Mouse (Mus musculus): ENCODE data around the gene Nhp2. TPM values are rescaled to one million over a fixed set of nuclear protein-coding genes. Genes with fewer than 3 reads are reported as not detected.
"Not testable (repeated sequence)": the region's sequence is repeated elsewhere in the genome, so short reads cannot be mapped to it uniquely, and the experiment has no call there.

The Nhp2 gene
- polyA plus RNA-seq, 1 experiment: 34.3 TPM

- Histone ChIP-seq H3K4me3 (ENCODE audit: extremely low read depth, insufficient read depth, insufficient read length) (no peak overlapping the region), H3K27me3 (ENCODE audit: control insufficient read depth, insufficient read depth, low read length) (no peaks in the 10 kb centered on the region), H3K36me3 (ENCODE audit: control insufficient read depth, insufficient read depth, low read length) (peaks cover 36% of the 10 kb centered on the region), H3K27ac (ENCODE audit: insufficient read depth, low read length) (no peak overlapping the region), H3K4me1 (ENCODE audit: control insufficient read depth, insufficient read depth, insufficient read length) (no peaks in the 10 kb centered on the region)
- TF ChIP-seq POLR2A (IDR thresholded peaks at IDR 0.05; ENCODE audit: low read depth, low read length): no peak
- no peak for TF ChIP-seq CTCF (IDR thresholded peaks at IDR 0.05; ENCODE audit: extremely low read depth, insufficient read depth, insufficient read length, insufficient replicate concordance)
- no peak for DNase-seq (ENCODE audit: low read depth in 1 of 2, low spot score in 2 of 2)
- WGBS: 80% methylated on average over 7 of the region's 7 CpGs
Measured at GRCm38 (mm10) chr11:51622971-51623491, 3.5 kb downstream of the Nhp2 start.

GRCm38 (mm10) chr11:51625187-51625820 lies 5.8 kb downstream of the Nhp2 start:
- Histone ChIP-seq H3K4me3 (ENCODE audit: extremely low read depth, insufficient read depth, insufficient read length) (no peak overlapping the region), H3K4me1 (ENCODE audit: control insufficient read depth, insufficient read depth, insufficient read length) (no peaks in the 10 kb centered on the region), H3K36me3 (ENCODE audit: control insufficient read depth, insufficient read depth, low read length) (peaks cover 40% of the 10 kb centered on the region), H3K27ac (ENCODE audit: insufficient read depth, low read length) (no peak overlapping the region), H3K27me3 (ENCODE audit: control insufficient read depth, insufficient read depth, low read length) (no peaks in the 10 kb centered on the region)
- 87% methylated on average over 5 of the region's 5 CpGs for WGBS
- DNase-seq (ENCODE audit: low read depth in 1 of 2, low spot score in 2 of 2): no peak
- TF ChIP-seq CTCF (IDR thresholded peaks at IDR 0.05; ENCODE audit: extremely low read depth, insufficient read depth, insufficient read length, insufficient replicate concordance): no peak
- no peak for TF ChIP-seq POLR2A (IDR thresholded peaks at IDR 0.05; ENCODE audit: low read depth, low read length)

GRCm38 (mm10) chr11:51627425-51627824 lies 7.9 kb downstream of the Nhp2 start:
- Histone ChIP-seq H3K27ac (ENCODE audit: insufficient read depth, low read length) (no peak overlapping the region), H3K4me1 (ENCODE audit: control insufficient read depth, insufficient read depth, insufficient read length) (peaks cover 3% of the 10 kb centered on the region; the same call in 1 of the 2 replicates), H3K36me3 (ENCODE audit: control insufficient read depth, insufficient read depth, low read length) (peaks cover 38% of the 10 kb centered on the region), H3K4me3 (ENCODE audit: extremely low read depth, insufficient read depth, insufficient read length) (no peak overlapping the region), H3K27me3 (ENCODE audit: control insufficient read depth, insufficient read depth, low read length) (no peaks in the 10 kb centered on the region)
- no peak for TF ChIP-seq POLR2A (IDR thresholded peaks at IDR 0.05; ENCODE audit: low read depth, low read length)
- no peak for TF ChIP-seq CTCF (IDR thresholded peaks at IDR 0.05; ENCODE audit: extremely low read depth, insufficient read depth, insufficient read length, insufficient replicate concordance)
- 95% methylated on average over 9 of the region's 9 CpGs for WGBS
- no peak for DNase-seq (ENCODE audit: low read depth in 1 of 2, low spot score in 2 of 2)

- H3K27ac ChIP-seq (ENCODE audit: insufficient read depth, low read length): no peak overlapping the region
- TF ChIP-seq CTCF (IDR thresholded peaks at IDR 0.05; ENCODE audit: extremely low read depth, insufficient read depth, insufficient read length, insufficient replicate concordance): no peak
- TF ChIP-seq POLR2A (IDR thresholded peaks at IDR 0.05; ENCODE audit: low read depth, low read length): no peak
- H3K4me1 ChIP-seq (ENCODE audit: control insufficient read depth, insufficient read depth, insufficient read length): peaks cover 4% of the 10 kb centered on the region; the same call in 1 of the 2 replicates
- no peak for DNase-seq (ENCODE audit: low read depth in 1 of 2, low spot score in 2 of 2)
- peaks cover 35% of the 10 kb centered on the region for H3K36me3 ChIP-seq (ENCODE audit: control insufficient read depth, insufficient read depth, low read length)
- no peak overlapping the region for H3K4me3 ChIP-seq (ENCODE audit: extremely low read depth, insufficient read depth, insufficient read length)
- 87% methylated on average over 8 of the region's 8 CpGs for WGBS
- no peaks in the 10 kb centered on the region for H3K27me3 ChIP-seq (ENCODE audit: control insufficient read depth, insufficient read depth, low read length)
Measured at GRCm38 (mm10) chr11:51627907-51628306, 8.4 kb downstream of the Nhp2 start.

- H3K4me1 ChIP-seq (ENCODE audit: control insufficient read depth, insufficient read depth, insufficient read length): peaks cover 9% of the 10 kb centered on the region; the same call in 1 of the 2 replicates
- H3K4me3 ChIP-seq (ENCODE audit: extremely low read depth, insufficient read depth, insufficient read length): no peak overlapping the region
- 66% methylated on average over 15 of the region's 15 CpGs for WGBS
- H3K36me3 ChIP-seq (ENCODE audit: control insufficient read depth, insufficient read depth, low read length): peaks cover 18% of the 10 kb centered on the region
- no peaks in the 10 kb centered on the region for H3K27me3 ChIP-seq (ENCODE audit: control insufficient read depth, insufficient read depth, low read length)
- H3K27ac ChIP-seq (ENCODE audit: insufficient read depth, low read length): no peak overlapping the region
- no peak for TF ChIP-seq POLR2A (IDR thresholded peaks at IDR 0.05; ENCODE audit: low read depth, low read length)
- TF ChIP-seq CTCF (IDR thresholded peaks at IDR 0.05; ENCODE audit: extremely low read depth, insufficient read depth, insufficient read length, insufficient replicate concordance): no peak
- no peak for DNase-seq (ENCODE audit: low read depth in 1 of 2, low spot score in 2 of 2)
Measured at GRCm38 (mm10) chr11:51629651-51630314, 10.2 kb downstream of the Nhp2 start.

GRCm38 (mm10) chr11:51632130-51632753 lies 12.7 kb downstream of the Nhp2 start:
- H3K27me3 ChIP-seq (ENCODE audit: control insufficient read depth, insufficient read depth, low read length): no peaks in the 10 kb centered on the region
- WGBS: 49% methylated on average over 6 of the region's 6 CpGs
- peak overlapping the region; percentile 22 for H3K27ac ChIP-seq (ENCODE audit: insufficient read depth, low read length)
- TF ChIP-seq POLR2A (IDR thresholded peaks at IDR 0.05; ENCODE audit: low read depth, low read length) (no peak), CTCF (IDR thresholded peaks at IDR 0.05; ENCODE audit: extremely low read depth, insufficient read depth, insufficient read length, insufficient replicate concordance) (no peak)
- no peak overlapping the region for H3K4me3 ChIP-seq (ENCODE audit: extremely low read depth, insufficient read depth, insufficient read length)
- peaks cover 7% of the 10 kb centered on the region for H3K36me3 ChIP-seq (ENCODE audit: control insufficient read depth, insufficient read depth, low read length)
- DNase-seq (ENCODE audit: low read depth in 1 of 2, low spot score in 2 of 2): no peak
- H3K4me1 ChIP-seq (ENCODE audit: control insufficient read depth, insufficient read depth, insufficient read length): peaks cover 12% of the 10 kb centered on the region; the same call in 1 of the 2 replicates

GRCm38 (mm10) chr11:51633200-51633599 lies 13.7 kb downstream of the Nhp2 start:
- not testable (repeated sequence) for H3K27me3 ChIP-seq (ENCODE audit: control insufficient read depth, insufficient read depth, low read length)

More at GRCm38 (mm10) chr11:51633200-51633599, 13.7 kb downstream of the Nhp2 start:
- not testable (repeated sequence) for DNase-seq (ENCODE audit: low read depth in 1 of 2, low spot score in 2 of 2); H3K27ac ChIP-seq (ENCODE audit: insufficient read depth, low read length); H3K36me3 ChIP-seq (ENCODE audit: control insufficient read depth, insufficient read depth, low read length); H3K4me3 ChIP-seq (ENCODE audit: extremely low read depth, insufficient read depth, insufficient read length)
- WGBS: 48% methylated on average over 7 of the region's 7 CpGs
- H3K4me1 ChIP-seq (ENCODE audit: control insufficient read depth, insufficient read depth, insufficient read length): peaks cover 12% of the 10 kb centered on the region; the same call in 1 of the 2 replicates

Data from spleen, adult 2 months (tissue).